Mouse (Mus musculus): ENCODE results near the gene Pgghg.

DNA sequence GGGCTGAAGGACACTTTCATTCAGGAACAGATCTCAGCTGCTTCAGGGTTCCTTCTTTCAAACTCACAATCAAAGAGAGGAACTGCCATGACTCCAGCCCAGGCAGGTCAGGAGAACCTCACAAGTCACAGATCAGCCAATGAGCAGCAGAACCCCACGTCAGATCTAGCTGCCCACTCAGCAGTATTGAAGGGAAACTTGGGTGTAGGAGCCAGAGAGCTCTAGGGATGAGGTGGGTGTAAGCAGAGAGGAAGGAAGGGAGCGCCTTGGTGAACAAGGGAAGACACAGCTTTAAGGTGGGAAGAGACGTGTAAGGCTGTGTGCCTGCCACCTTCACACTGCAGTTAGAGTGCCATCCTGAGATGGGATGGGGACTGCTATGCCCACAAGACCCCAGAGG is 28.9 kb upstream of the Pgghg start:
- TF ChIP-seq POLR2A (IDR thresholded peaks at IDR 0.05; ENCODE audit: low read depth, low read length) (no peak), UBTF (IDR thresholded peaks at IDR 0.05; ENCODE audit: low read depth, low read length) (no peak), CTCF (conservative IDR thresholded peaks at IDR 0.05 in 1 of 2, IDR thresholded peaks at IDR 0.05 in 1 of 2; ENCODE audit: low read depth in 2 of 2, low read length in 2 of 2) (no peak), USF2 (conservative IDR thresholded peaks at IDR 0.05; ENCODE audit: low read depth, low read length) (no peak), MEF2A (IDR thresholded peaks at IDR 0.05; ENCODE audit: borderline replicate concordance, low read depth, low read length) (no peak), ZNF384 (IDR thresholded peaks at IDR 0.05; ENCODE audit: low read depth, low read length) (no peak), ZKSCAN1 (IDR thresholded peaks at IDR 0.05; ENCODE audit: borderline replicate concordance, low read depth, low read length) (no peak), ZC3H11A (IDR thresholded peaks at IDR 0.05; ENCODE audit: low read depth, low read length) (no peak), CHD2 (IDR thresholded peaks at IDR 0.05; ENCODE audit: low read length) (no peak), JUND (conservative IDR thresholded peaks at IDR 0.05; ENCODE audit: low read depth, low read length) (no peak), EP300 (IDR thresholded peaks at IDR 0.05; ENCODE audit: low read length) (no peak), E2F4 (IDR thresholded peaks at IDR 0.05; ENCODE audit: insufficient replicate concordance, low read depth, low read length) (no peak), MAZ (IDR thresholded peaks at IDR 0.05; ENCODE audit: low read depth, low read length) (no peak)
